24 mouse cellular contexts compared by ENCODE assay signal in genomic region chr11:60905407-60906120, GRCm38 (mm10). TPM values are rescaled to one million over a fixed set of nuclear protein-coding genes. Genes with fewer than 3 reads are reported as not detected.
DNase-seq lines count a peak whose midpoint lies in the region; TF ChIP-seq lines count a peak whose summit lies in the region.
"Had no signal": no experiment of that assay in that cellular context is flagged by ENCODE, and none has a peak within 500 bp of the region (broad histone marks: within the 10 kb centered on the region; RNA-seq: fewer than 3 reads in every experiment).

No protein-coding gene starts in this region.

- WGBS in heart, adult 2 months, result 84% methylated on average over 10 of the region's 10 CpGs

- no peak overlapping the region for H3K4me3 ChIP-seq in gastrocnemius, adult 2 months
- H3K4me3 ChIP-seq in heart, adult 2 months, result no peak overlapping the region
- H3K4me3 ChIP-seq: forebrain, embryonic 12.5 days; heart, embryonic 13.5 days; left cerebral cortex, adult 2 months; midbrain, embryonic 13.5 days; neural tube, embryonic 12.5 days had no signal

- intact Hi-C loops in gastrocnemius, adult 2 months (cut with DNase I), result no loop called here
- intact Hi-C loops in heart, adult 2 months (cut with DNase I), result no loop called here

- no peaks in the 10 kb centered on the region for H3K79me2 ChIP-seq in heart, adult 2 months (replicated peaks; ENCODE audit: control insufficient read depth, insufficient read depth, low read length)

- peak; percentile 65 for DNase-seq in adrenal gland, postnatal 10 days
- DNase-seq in adrenal gland, adult 8-10 months, result no peak
- DNase-seq in gastrocnemius, adult 2 months, result peak; percentile 71
- DNase-seq in gastrocnemius, postnatal 10 days, result no peak
- peak; percentile 28 to 30 for DNase-seq in layer of hippocampus, postnatal 10 days (ENCODE audit: low spot score in 2 of 2)
- no peak for DNase-seq in layer of hippocampus, postnatal 36 days
- DNase-seq in B cell, adult 2 months, result no peak
- no peak for DNase-seq in heart, adult 2 months
- DNase-seq: heart, postnatal 36 days; left cerebral cortex, postnatal 4 days; liver; liver, postnatal 0 days; lung, postnatal 10 days; right cerebral cortex, adult 18-20 months; thymus, postnatal 25 days had no signal

- TF ChIP-seq EP300 in heart, adult 2 months (IDR thresholded peaks at IDR 0.05; ENCODE audit: insufficient read depth, low read depth, low read length), result no peak

- H3K27ac ChIP-seq in gastrocnemius, adult 2 months, result peak overlapping the region; percentile 50
- no peak overlapping the region for H3K27ac ChIP-seq in heart, adult 2 months
- H3K27ac ChIP-seq: forebrain, embryonic 12.5 days; heart, embryonic 13.5 days; hindbrain, embryonic 14.5 days; kidney, postnatal 0 days; left cerebral cortex, adult 2 months; midbrain, embryonic 13.5 days; neural tube, embryonic 12.5 days; stomach, postnatal 0 days had no signal

- TF ChIP-seq CTCF in gastrocnemius, adult 2 months (IDR thresholded peaks at IDR 0.05), result no peak
- TF ChIP-seq CTCF in heart, adult 2 months (IDR thresholded peaks at IDR 0.05), result no peak

- TF ChIP-seq POLR2A in heart, adult 2 months (IDR thresholded peaks at IDR 0.05; ENCODE audit: insufficient read depth, low read depth, low read length), result no peak

- H3K4me1 ChIP-seq in heart, adult 2 months (ENCODE audit: control insufficient read depth, insufficient read depth, low read length), result no peaks in the 10 kb centered on the region
- H3K4me1 ChIP-seq: forebrain, embryonic 12.5 days; neural tube, embryonic 12.5 days had no signal

- H3K36me3 ChIP-seq in heart, adult 2 months (ENCODE audit: control insufficient read depth, insufficient read depth, low read length), result no peaks in the 10 kb centered on the region

- H3K27me3 ChIP-seq in heart, adult 2 months (ENCODE audit: control insufficient read depth, insufficient read depth, low read length), result no peaks in the 10 kb centered on the region
- H3K27me3 ChIP-seq: forebrain, embryonic 12.5 days; heart, embryonic 13.5 days; midbrain, embryonic 13.5 days; neural tube, embryonic 12.5 days; Patski had no signal

- no peak overlapping the region for H3K9ac ChIP-seq in heart, adult 2 months (ENCODE audit: low read depth, low read length)
- H3K9ac ChIP-seq: forebrain, embryonic 12.5 days; heart, embryonic 13.5 days; hindbrain, embryonic 14.5 days; liver, postnatal 0 days; midbrain, embryonic 13.5 days; neural tube, embryonic 12.5 days had no signal

RNA-seq across cellular contexts. Expression of gene Natd1, which starts 9.0 kb away (rescaled TPM):
- total RNA-seq in adrenal gland, postnatal 10 days (2021), result 10 to 100 TPM; 21.4 to 28.0 TPM
- total RNA-seq in adrenal gland, adult 8-10 months (2022), result 10 to 100 TPM; 22.4 to 27.7 (median 25.4) TPM
- 10 to 100 TPM in 1 of 2 experiments, 1 to 10 TPM in 1; 8.6 to 10.4 TPM for total RNA-seq in gastrocnemius, adult 2 months (2021)
- 10 to 100 TPM; 12.4 to 16.8 TPM for total RNA-seq in gastrocnemius, postnatal 10 days (2021)
- 10 to 100 TPM; 13.3 to 16.8 TPM for total RNA-seq in layer of hippocampus, postnatal 10 days (2021)
- 10 to 100 TPM; 11.3 to 12.3 TPM for total RNA-seq in layer of hippocampus, postnatal 36 days (2021)
- total RNA-seq in heart, adult 2 months (2021), result 10 to 100 TPM; 11.4 to 13.4 TPM
- polyA plus RNA-seq in heart, adult 2 months (2012; rRNA removed), result 15.6 and 20.0 TPM in 2 replicates

RNA-seq across cellular contexts. Expression of gene Map2k3, which starts 26.3 kb away (rescaled TPM):
- total RNA-seq in adrenal gland, postnatal 10 days (2021), result 10 to 100 TPM; 64.6 to 81.5 TPM
- total RNA-seq in adrenal gland, adult 8-10 months (2022), result 100 to 1,000 TPM in 3 of 4 experiments, 10 to 100 TPM in 1; 99.8 to 162 (median 122) TPM
- 100 to 1,000 TPM; 136 to 159 TPM for total RNA-seq in gastrocnemius, adult 2 months (2021)
- total RNA-seq in gastrocnemius, postnatal 10 days (2021), result 100 to 1,000 TPM; 106 to 115 TPM
- 10 to 100 TPM; 15.9 to 16.6 TPM for total RNA-seq in layer of hippocampus, postnatal 10 days (2021)
- total RNA-seq in layer of hippocampus, postnatal 36 days (2021), result 10 to 100 TPM; 12.4 to 14.8 TPM
- 10 to 100 TPM; 71.1 to 79.3 TPM for total RNA-seq in heart, adult 2 months (2021)
- polyA plus RNA-seq in heart, adult 2 months (2012; rRNA removed), result 56.5 and 56.7 TPM in 2 replicates

RNA-seq across cellular contexts. Expression of gene Tmem11, which starts 26.5 kb away (rescaled TPM):
- 10 to 100 TPM; 51.9 to 54.1 TPM for total RNA-seq in adrenal gland, postnatal 10 days (2021)
- 10 to 100 TPM; 33.6 to 47.6 (median 38.0) TPM for total RNA-seq in adrenal gland, adult 8-10 months (2022)
- total RNA-seq in gastrocnemius, adult 2 months (2021), result 10 to 100 TPM; 41.4 to 41.6 TPM
- 10 to 100 TPM; 40.4 to 45.0 TPM for total RNA-seq in gastrocnemius, postnatal 10 days (2021)
- 10 to 100 TPM; 22.9 to 25.5 TPM for total RNA-seq in layer of hippocampus, postnatal 10 days (2021)
- total RNA-seq in layer of hippocampus, postnatal 36 days (2021), result 10 to 100 TPM; 28.1 to 28.4 TPM
- total RNA-seq in heart, adult 2 months (2021), result 10 to 100 TPM; 28.3 to 31.4 TPM
- 59.6 and 66.7 TPM in 2 replicates for polyA plus RNA-seq in heart, adult 2 months (2012; rRNA removed)

Comparison
In these comparisons a context has a peak if more than half of its experiments do, and no peak if none do; other contexts are left out.
1. DNase-seq: peak in adrenal gland, postnatal 10 days (single experiment), gastrocnemius, adult 2 months (single experiment) and layer of hippocampus, postnatal 10 days (2 of 2); none in adrenal gland, adult 8-10 months (single experiment), gastrocnemius, postnatal 10 days (single experiment), layer of hippocampus, postnatal 36 days (0 of 2), B cell, adult 2 months (0 of 2) and heart, adult 2 months (0 of 2).